Mouse (Mus musculus) hindbrain, embryonic 16.5 days (tissue): ENCODE measurements around the gene B4galnt3. TPM values are rescaled to one million over a fixed set of nuclear protein-coding genes. Genes with fewer than 3 reads are reported as not detected.

Experiments used
- ATAC-seq: fragments of 200-750 bp; cut with Nextera tagmentation; 2 replicates; pipeline ENCODE4 v1.8.0; 2017; ENCODE audit warnings: moderate TSS enrichment, moderate library complexity
- H3K27ac ChIP-seq: fragments of 300-500 bp; sonication (generic); 2 replicates; pipeline ENCODE4 v1.5.1; 2014; ENCODE audit warnings: low read depth, mild to moderate bottlenecking, control low read depth, low read length, moderate library complexity
- H3K27me3 ChIP-seq: fragments of 300-500 bp; sonication (generic); replicated peaks from 2 replicates; pipeline ENCODE4 v1.6.1; 2014; ENCODE audit warnings: low read length; ENCODE audit not compliant: control insufficient read depth, insufficient read depth
- H3K36me3 ChIP-seq: fragments of 300-500 bp; sonication (generic); 2 replicates; pipeline ENCODE4 v1.6.1; 2014; ENCODE audit warnings: mild to moderate bottlenecking, low read length, moderate library complexity, mixed read lengths; ENCODE audit not compliant: control insufficient read depth, insufficient read depth
- H3K4me1 ChIP-seq: fragments of 300-500 bp; sonication (generic); 2 replicates; pipeline ENCODE4 v1.6.1; 2014; ENCODE audit warnings: low read depth, low read length; ENCODE audit not compliant: control insufficient read depth, insufficient read depth
- H3K4me2 ChIP-seq: fragments of 300-500 bp; sonication (generic); 2 replicates; pipeline ENCODE4 v1.6.1; 2014; ENCODE audit warnings: mild to moderate bottlenecking, low read length, control low read depth, moderate library complexity
- H3K4me3 ChIP-seq: fragments of 300-500 bp; sonication (generic); 2 replicates; pipeline ENCODE4 v1.5.1; 2014; ENCODE audit warnings: mild to moderate bottlenecking, low read length, control low read depth, moderate library complexity
- H3K9ac ChIP-seq: fragments of 300-500 bp; sonication (generic); 2 replicates; pipeline ENCODE4 v1.6.1; 2014; ENCODE audit warnings: low read depth, mild to moderate bottlenecking, control low read depth, low read length, moderate library complexity
- H3K9me3 ChIP-seq: fragments of 300-500 bp; sonication (generic); 2 replicates; pipeline ENCODE4 v1.6.1; 2014; ENCODE audit warnings: mild to moderate bottlenecking, low read length, moderate library complexity; ENCODE audit not compliant: control insufficient read depth
- WGBS: fragments of 180-500 bp; shearing (Covaris S2); extraction: QIAGEN DNeasy Blood & Tissue Kit; methylation state at CpG from one replicate; pipeline ENCODE4 v1.1.7; 2014; 5-methylcytosine and 5-hydroxymethylcytosine counted together
- polyA plus RNA-seq: library from polyadenylated mRNA; unstranded; fragments of >200 nt; fragmentation: Nextera tagmentation; extraction: Ambion mirVana; gene quantifications from 2 replicates; pipeline ENCODE4 v1.2.1, GENCODE M21; 2015

B4galnt3 gene
- polyA plus RNA-seq, 1 experiment from 2014 or later: 0.20 TPM

GRCm38 (mm10) chr6:120216702-120217101 is 77.7 kb downstream of the B4galnt3 start:
- Histone ChIP-seq H3K4me2 (no peak overlapping the region), H3K4me1 (no peaks in the 10 kb centered on the region), H3K9me3 (no peaks in the 10 kb centered on the region), H3K27me3 (no peaks in the 10 kb centered on the region), H3K36me3 (no peaks in the 10 kb centered on the region), H3K9ac (no peak overlapping the region), H3K27ac (no peak overlapping the region), H3K4me3 (no peak overlapping the region)
- WGBS: 86% methylated on average over 1 of the region's 1 CpGs
- ATAC-seq: no peak

GRCm38 (mm10) chr6:120211536-120211935 is 82.8 kb downstream of the B4galnt3 start:
- Histone ChIP-seq H3K27me3 (no peaks in the 10 kb centered on the region), H3K4me3 (no peak overlapping the region), H3K9me3 (no peaks in the 10 kb centered on the region), H3K36me3 (no peaks in the 10 kb centered on the region), H3K4me1 (no peaks in the 10 kb centered on the region), H3K27ac (no peak overlapping the region), H3K9ac (no peak overlapping the region), H3K4me2 (no peak overlapping the region)
- 80% methylated on average over 6 of the region's 6 CpGs for WGBS
- no peak for ATAC-seq

GRCm38 (mm10) chr6:120206586-120206985 is 87.8 kb downstream of the B4galnt3 start:
- no peaks in the 10 kb centered on the region for H3K4me1 ChIP-seq
- WGBS: 93% methylated on average over 5 of the region's 5 CpGs

GRCm38 (mm10) chr6:120202406-120202805 is 92.0 kb downstream of the B4galnt3 start:
- Histone ChIP-seq H3K4me2 (no peak overlapping the region), H3K27me3 (no peaks in the 10 kb centered on the region; the same call in 1 of the 2 replicates), H3K27ac (no peak overlapping the region), H3K4me1 (no peaks in the 10 kb centered on the region), H3K4me3 (no peak overlapping the region), H3K9me3 (no peaks in the 10 kb centered on the region), H3K9ac (no peak overlapping the region), H3K36me3 (no peaks in the 10 kb centered on the region)
- 28% methylated on average over 8 of the region's 8 CpGs for WGBS
- ATAC-seq: peak; percentile 53; the same call in 1 of the 2 replicates

More at GRCm38 (mm10) chr6:120206586-120206985, 87.8 kb downstream of the B4galnt3 start:
- no peak overlapping the region for H3K9ac ChIP-seq
- no peak overlapping the region for H3K4me2 ChIP-seq
- H3K9me3 ChIP-seq: no peaks in the 10 kb centered on the region
- H3K4me3 ChIP-seq: no peak overlapping the region
- no peaks in the 10 kb centered on the region; the same call in 1 of the 2 replicates for H3K27me3 ChIP-seq
- no peaks in the 10 kb centered on the region for H3K36me3 ChIP-seq
- H3K27ac ChIP-seq: no peak overlapping the region
- ATAC-seq: no peak

- ATAC-seq: no peak
Observed at GRCm38 (mm10) chr6:120201956-120202355, 92.4 kb downstream of the B4galnt3 start.

GRCm38 (mm10) chr6:120199638-120200394 is 94.5 kb downstream of the B4galnt3 start:
- Histone ChIP-seq H3K4me2 (no peak overlapping the region), H3K27me3 (no peaks in the 10 kb centered on the region; the same call in 1 of the 2 replicates), H3K4me1 (no peaks in the 10 kb centered on the region), H3K27ac (no peak overlapping the region), H3K4me3 (no peak overlapping the region), H3K36me3 (no peaks in the 10 kb centered on the region), H3K9ac (no peak overlapping the region), H3K9me3 (no peaks in the 10 kb centered on the region)
- peak; percentile 53; the same call in 1 of the 2 replicates for ATAC-seq
- 19% methylated on average over 10 of the region's 10 CpGs for WGBS

More at GRCm38 (mm10) chr6:120201956-120202355, 92.4 kb downstream of the B4galnt3 start:
- Histone ChIP-seq H3K4me2 (no peak overlapping the region), H3K27ac (no peak overlapping the region), H3K9ac (no peak overlapping the region), H3K4me3 (no peak overlapping the region), H3K36me3 (no peaks in the 10 kb centered on the region), H3K4me1 (no peaks in the 10 kb centered on the region), H3K9me3 (no peaks in the 10 kb centered on the region), H3K27me3 (no peaks in the 10 kb centered on the region; the same call in 1 of the 2 replicates)
- 41% methylated on average over 5 of the region's 6 CpGs for WGBS

GRCm38 (mm10) chr6:120197964-120198363 is 96.4 kb downstream of the B4galnt3 start:
- WGBS: 31% methylated on average over 9 of the region's 9 CpGs
- no peak overlapping the region for H3K27ac ChIP-seq

GRCm38 (mm10) chr6:120196837-120197236 is 97.5 kb downstream of the B4galnt3 start:
- Histone ChIP-seq H3K4me1 (no peaks in the 10 kb centered on the region), H3K36me3 (no peaks in the 10 kb centered on the region), H3K4me3 (no peak overlapping the region), H3K9ac (no peak overlapping the region), H3K27me3 (no peaks in the 10 kb centered on the region), H3K27ac (no peak overlapping the region), H3K4me2 (no peak overlapping the region), H3K9me3 (no peaks in the 10 kb centered on the region)
- WGBS: 29% methylated on average over 2 of the region's 2 CpGs
- ATAC-seq: no peak

More at GRCm38 (mm10) chr6:120197964-120198363, 96.4 kb downstream of the B4galnt3 start:
- no peaks in the 10 kb centered on the region for H3K9me3 ChIP-seq
- no peak overlapping the region for H3K9ac ChIP-seq
- H3K4me2 ChIP-seq: no peak overlapping the region
- H3K27me3 ChIP-seq: no peaks in the 10 kb centered on the region; the same call in 1 of the 2 replicates
- no peaks in the 10 kb centered on the region for H3K4me1 ChIP-seq
- 0 out of 2 replicates have a peak, but pooled peaks have one; percentile 18 for ATAC-seq
- no peak overlapping the region for H3K4me3 ChIP-seq
- no peaks in the 10 kb centered on the region for H3K36me3 ChIP-seq

- Histone ChIP-seq H3K9ac (no peak overlapping the region), H3K27me3 (no peaks in the 10 kb centered on the region), H3K4me1 (no peaks in the 10 kb centered on the region), H3K4me2 (no peak overlapping the region), H3K27ac (no peak overlapping the region), H3K9me3 (no peaks in the 10 kb centered on the region), H3K36me3 (no peaks in the 10 kb centered on the region), H3K4me3 (no peak overlapping the region)
- 34% methylated on average over 7 of the region's 7 CpGs for WGBS
- no peak for ATAC-seq
Observed at GRCm38 (mm10) chr6:120194963-120195362, 99.4 kb downstream of the B4galnt3 start.
